In the genomic region with DNA sequence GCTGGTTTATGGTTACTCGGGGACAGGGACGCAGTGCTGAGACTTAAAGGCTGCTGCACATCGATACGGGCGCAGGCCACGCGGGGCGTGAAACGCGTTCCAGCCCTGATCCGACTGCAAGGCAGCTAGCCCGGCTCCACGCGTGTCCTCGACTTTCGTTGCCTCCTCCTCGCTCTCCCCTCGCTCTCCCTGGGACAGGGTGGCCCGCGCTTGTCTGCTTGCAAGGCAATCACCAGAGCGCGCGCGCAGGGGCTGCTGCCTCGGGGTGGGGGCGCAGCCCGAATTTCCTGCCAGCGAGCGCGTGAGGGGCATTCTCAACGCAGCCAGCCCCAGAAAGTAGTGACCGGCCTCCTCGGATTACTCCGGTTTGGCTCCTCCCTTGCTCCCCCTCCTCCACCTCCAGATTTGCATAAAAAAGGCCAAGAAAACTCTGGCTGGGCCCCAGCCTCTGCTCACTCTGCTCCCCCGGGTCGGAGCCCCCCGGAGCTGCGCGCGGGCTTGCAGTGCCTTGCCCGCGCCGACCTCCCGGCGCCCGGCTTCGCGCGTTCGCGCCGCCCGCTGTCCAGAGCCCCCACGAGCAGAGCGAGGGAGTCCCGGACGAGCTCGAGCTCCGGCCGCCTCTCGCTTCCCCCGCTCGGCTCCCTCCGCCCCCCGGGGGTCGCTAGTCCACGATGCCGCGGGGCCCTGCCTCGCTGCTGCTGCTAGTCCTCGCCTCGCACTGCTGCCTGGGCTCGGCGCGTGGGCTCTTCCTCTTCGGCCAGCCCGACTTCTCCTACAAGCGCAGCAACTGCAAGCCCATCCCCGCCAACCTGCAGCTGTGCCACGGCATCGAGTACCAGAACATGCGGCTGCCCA, we compare ENCODE assay signal across 7 mouse cellular contexts. TPM values are rescaled to one million over a fixed set of nuclear protein-coding genes. Genes with fewer than 3 reads are reported as not detected.
DNase-seq lines count a peak whose midpoint lies in the region; ATAC-seq and TF ChIP-seq lines count a peak whose summit lies in the region.

TSS of gene Sfrp2 (plus strand) at position 451 of the 855 bp plus-strand sequence.

- H3K4me3 ChIP-seq in embryonic facial prominence, embryonic 10.5 days: peak within 1 kb of the TSS; percentile 75
- H3K4me3 ChIP-seq in heart, embryonic 16.5 days (ENCODE audit: low read length): peak within 1 kb of the TSS; percentile 69
- H3K4me3 ChIP-seq in midbrain, postnatal 0 days (ENCODE audit: low read depth, low read length): peak within 1 kb of the TSS; percentile 48

- WGBS in embryonic facial prominence, embryonic 10.5 days: under 1% methylated on average over 82 of the region's 82 CpGs
- under 1% methylated on average over 81 of the region's 82 CpGs for WGBS in heart, embryonic 16.5 days
- WGBS in midbrain, postnatal 0 days: under 1% methylated on average over 81 of the region's 82 CpGs

- H3K4me2 ChIP-seq in heart, embryonic 16.5 days (ENCODE audit: low read depth, low read length): peak within 1 kb of the TSS; percentile 100
- peak within 1 kb of the TSS; percentile 79 for H3K4me2 ChIP-seq in midbrain, postnatal 0 days (ENCODE audit: low read depth, low read length, poor library complexity, severe bottlenecking)

- peak; percentile 53 for ATAC-seq in heart, embryonic 16.5 days (replicated peaks; ENCODE audit: extremely low read depth, insufficient read depth, low FRiP score)
- peak; percentile 70 for ATAC-seq in midbrain, postnatal 0 days (ENCODE audit: low FRiP score)

- H3K36me3 ChIP-seq in embryonic facial prominence, embryonic 10.5 days (replicated peaks): peaks cover 24% of the 10 kb centered on the region
- no peaks in the 10 kb centered on the region for H3K36me3 ChIP-seq in heart, embryonic 16.5 days (ENCODE audit: control insufficient read depth, insufficient read depth)
- H3K36me3 ChIP-seq in midbrain, postnatal 0 days (ENCODE audit: insufficient read depth, low read length): no peaks in the 10 kb centered on the region

- peak within 1 kb of the TSS; percentile 95 for H3K27ac ChIP-seq in embryonic facial prominence, embryonic 10.5 days (replicated peaks)
- H3K27ac ChIP-seq in heart, embryonic 16.5 days (ENCODE audit: low read length): peak within 1 kb of the TSS; percentile 1
- no peak within 1 kb of the TSS for H3K27ac ChIP-seq in midbrain, postnatal 0 days (ENCODE audit: low read depth, low read length)

- TF ChIP-seq CTCF in midbrain, postnatal 0 days (IDR thresholded peaks at IDR 0.05): no peak

- peaks cover 66% of the 10 kb centered on the region for H3K4me1 ChIP-seq in embryonic facial prominence, embryonic 10.5 days
- peaks cover 13% of the 10 kb centered on the region for H3K4me1 ChIP-seq in heart, embryonic 16.5 days (ENCODE audit: control insufficient read depth, insufficient read depth, low read length)
- peaks cover 2% of the 10 kb centered on the region; the same call in 1 of the 2 replicates for H3K4me1 ChIP-seq in midbrain, postnatal 0 days (ENCODE audit: insufficient read depth, low read length)

- peak within 1 kb of the TSS; percentile 60 for H3K9ac ChIP-seq in heart, embryonic 16.5 days (ENCODE audit: low read length)
- H3K9ac ChIP-seq in midbrain, postnatal 0 days (replicated peaks; ENCODE audit: low read length, poor library complexity, severe bottlenecking): peak within 1 kb of the TSS; percentile 67

- peak; percentile 22 to 23 for DNase-seq in B cell, adult 2 months
- peak; percentile 24 for DNase-seq in CD4-positive, CD25-positive, alpha-beta regulatory T cell, adult 2 months (ENCODE audit: low read depth, low spot score)
- peak; percentile 94 for DNase-seq in embryonic facial prominence, embryonic 10.5 days (ENCODE audit: low spot score)
- DNase-seq in left cerebral cortex, postnatal 36 days (ENCODE audit: low spot score in 2 of 2): peak; percentile 13 to 27
- peak; percentile 73 for DNase-seq in midbrain, postnatal 0 days (ENCODE audit: low spot score)
- DNase-seq in thymus, postnatal 25 days: peak; percentile 4

- intact Hi-C loops in left cerebral cortex, postnatal 36 days (cut with DNase I): no loop called here

- peaks cover 43% of the 10 kb centered on the region for H3K27me3 ChIP-seq in embryonic facial prominence, embryonic 10.5 days (replicated peaks; ENCODE audit: low read depth, poor library complexity, severe bottlenecking)
- peaks cover 62% of the 10 kb centered on the region for H3K27me3 ChIP-seq in heart, embryonic 16.5 days (ENCODE audit: control insufficient read depth, insufficient read depth, low read length)
- no peaks in the 10 kb centered on the region; the same call in 1 of the 2 replicates for H3K27me3 ChIP-seq in midbrain, postnatal 0 days (ENCODE audit: insufficient read depth, low read length)

- H3K9me3 ChIP-seq in embryonic facial prominence, embryonic 10.5 days: no peaks in the 10 kb centered on the region
- H3K9me3 ChIP-seq in heart, embryonic 16.5 days (replicated peaks; ENCODE audit: control insufficient read depth, low read length): no peaks in the 10 kb centered on the region
- no peaks in the 10 kb centered on the region for H3K9me3 ChIP-seq in midbrain, postnatal 0 days (ENCODE audit: low read length)

RNA-seq across cellular contexts. Expression of gene Sfrp2, which starts in this region (rescaled TPM):
- 153 and 166 TPM in 2 replicates for polyA plus RNA-seq in embryonic facial prominence, embryonic 10.5 days (2016; fragmentation: Nextera tagmentation; extraction: Ambion mirVana)
- polyA plus RNA-seq in heart, embryonic 16.5 days (2015; fragmentation: Nextera tagmentation; extraction: Ambion mirVana): 140 and 142 TPM in 2 replicates
- total RNA-seq in left cerebral cortex, postnatal 36 days (2021): 1 to 10 TPM; 1.9 to 2.5 TPM
- 30.8 and 70.0 TPM in 2 replicates for total RNA-seq in midbrain, postnatal 0 days (2014; rRNA removed)
- polyA plus RNA-seq in midbrain, postnatal 0 days (2015; fragmentation: Nextera tagmentation; extraction: Ambion mirVana): 32.8 and 34.1 TPM in 2 replicates

Comparison
In these comparisons a context has a peak if more than half of its experiments do, and no peak if none do; other contexts are left out.
1. DNase-seq: peak in every context shown above with its lines; median percentile 94 in embryonic facial prominence, embryonic 10.5 days; 73 in midbrain, postnatal 0 days; 24 in CD4-positive, CD25-positive, alpha-beta regulatory T cell, adult 2 months; 22 in B cell, adult 2 months; 20 in left cerebral cortex, postnatal 36 days; 4 in thymus, postnatal 25 days.